Mouse (Mus musculus) midbrain, embryonic 14.5 days (tissue): ENCODE results near the gene 1810062G17Rik. TPM values are rescaled to one million over a fixed set of nuclear protein-coding genes. Genes with fewer than 3 reads are reported as not detected.

Experiments used
- ATAC-seq: fragments of 200-750 bp; cut with Nextera tagmentation; 2 replicates; pipeline ENCODE4 v1.8.0; 2017; ENCODE audit warnings: moderate number of reproducible peaks, moderate library complexity; ENCODE audit not compliant: low FRiP score, low TSS enrichment
- DNase-seq: peaks from one replicate; pipeline ENCODE4 v3.0.0-alpha.2; 2015
- H3K27ac ChIP-seq: fragments of 300-500 bp; sonication (generic); replicated peaks from 2 replicates; pipeline ENCODE4 v1.5.1; 2014; ENCODE audit warnings: mild to moderate bottlenecking, low read depth, low read length, moderate library complexity
- H3K27me3 ChIP-seq: fragments of 300-500 bp; sonication (generic); 2 replicates; pipeline ENCODE4 v1.6.1; 2014; ENCODE audit warnings: low read length, control low read depth, mixed read lengths; ENCODE audit not compliant: control insufficient read depth, insufficient read depth
- H3K36me3 ChIP-seq: fragments of 300-500 bp; sonication (generic); 2 replicates; pipeline ENCODE4 v1.6.1; 2014; ENCODE audit warnings: low read length, control low read depth; ENCODE audit not compliant: control insufficient read depth, insufficient read depth
- H3K4me1 ChIP-seq: fragments of 300-500 bp; sonication (generic); 2 replicates; pipeline ENCODE4 v1.6.1; 2014; ENCODE audit warnings: mild to moderate bottlenecking, antibody characterized with exemption, low read length, control low read depth; ENCODE audit not compliant: control insufficient read depth, insufficient read depth
- H3K4me2 ChIP-seq: fragments of 300-500 bp; sonication (generic); 2 replicates; pipeline ENCODE4 v1.6.1; 2014; ENCODE audit warnings: mild to moderate bottlenecking, low read length, moderate library complexity
- H3K4me3 ChIP-seq: fragments of 300-500 bp; sonication (generic); replicated peaks from 2 replicates; pipeline ENCODE4 v1.5.1; 2014; ENCODE audit warnings: low read depth, low read length
- H3K9ac ChIP-seq: fragments of 300-500 bp; sonication (generic); replicated peaks from 2 replicates; pipeline ENCODE4 v1.6.1; 2014; ENCODE audit warnings: mild to moderate bottlenecking, low read length, moderate library complexity
- H3K9me3 ChIP-seq: fragments of 300-500 bp; sonication (generic); 2 replicates; pipeline ENCODE4 v1.6.1; 2016; ENCODE audit warnings: low read length, control low read depth, mixed read lengths; ENCODE audit not compliant: control insufficient read depth
- WGBS: fragments of 180-500 bp; shearing (Covaris S2); extraction: QIAGEN DNeasy Blood & Tissue Kit; methylation state at CpG from one replicate; pipeline ENCODE4 v1.1.7; 2014; 5-methylcytosine and 5-hydroxymethylcytosine counted together
- polyA plus RNA-seq: library from polyadenylated mRNA; unstranded; fragments of >200 nt; fragmentation: Nextera tagmentation; extraction: Ambion mirVana; gene quantifications from 2 replicates; pipeline ENCODE4 v1.2.1, GENCODE M21; 2014

Gene 1810062G17Rik
- polyA plus RNA-seq, 1 experiment from 2014 or later, result 0.24 TPM

DNA sequence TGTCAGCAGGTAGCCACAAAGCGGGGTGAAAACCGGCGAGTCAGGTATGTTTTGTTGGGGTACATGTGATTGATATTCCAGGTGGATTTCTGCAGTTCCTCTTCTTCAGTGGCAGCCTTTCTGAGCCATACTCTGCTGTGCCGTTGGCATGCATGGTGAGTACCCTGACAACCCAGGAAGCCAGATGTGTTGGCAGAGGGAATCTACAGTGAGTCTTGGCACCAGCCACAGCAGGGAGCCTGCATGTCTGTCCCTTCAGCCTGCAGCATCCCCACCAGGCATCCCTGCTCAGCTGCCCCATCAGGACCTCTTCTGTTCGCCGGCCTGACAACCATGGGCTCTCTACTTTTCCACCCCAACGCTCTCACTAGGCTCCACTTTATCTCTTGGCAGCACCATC, 25.8 kb downstream of the 1810062G17Rik start:
- 76% methylated on average over 7 of the region's 7 CpGs for WGBS
- H3K9me3 ChIP-seq, result no peaks in the 10 kb centered on the region
- H3K4me3 ChIP-seq, result no peak overlapping the region
- no peak overlapping the region for H3K4me2 ChIP-seq
- H3K27ac ChIP-seq, result no peak overlapping the region
- no peak for ATAC-seq
- no peaks in the 10 kb centered on the region for H3K27me3 ChIP-seq
- H3K36me3 ChIP-seq, result no peaks in the 10 kb centered on the region
- H3K9ac ChIP-seq, result no peak overlapping the region
- no peaks in the 10 kb centered on the region for H3K4me1 ChIP-seq
- DNase-seq, result no peak

DNA sequence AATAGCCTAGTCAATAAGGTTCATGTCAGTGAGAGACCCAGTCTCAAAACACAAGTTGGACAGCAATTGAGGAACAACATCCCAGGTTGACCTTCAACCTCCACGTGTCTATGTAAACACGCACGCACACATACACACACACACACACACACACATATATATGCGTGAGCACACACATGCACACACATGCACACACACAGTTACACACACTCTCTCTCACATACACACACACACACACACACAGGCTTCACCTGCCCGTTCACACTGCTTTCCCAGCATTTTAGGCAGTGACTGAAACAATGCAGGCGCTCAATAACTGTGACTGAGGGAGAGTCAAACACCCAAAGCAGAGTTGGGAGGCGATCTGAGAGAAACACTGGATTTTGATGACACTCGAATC, 29.6 kb downstream of the 1810062G17Rik start:
- 0 out of 2 replicates have a peak overlapping the region, but pooled peaks have one; percentile 46 for H3K27ac ChIP-seq

DNA sequence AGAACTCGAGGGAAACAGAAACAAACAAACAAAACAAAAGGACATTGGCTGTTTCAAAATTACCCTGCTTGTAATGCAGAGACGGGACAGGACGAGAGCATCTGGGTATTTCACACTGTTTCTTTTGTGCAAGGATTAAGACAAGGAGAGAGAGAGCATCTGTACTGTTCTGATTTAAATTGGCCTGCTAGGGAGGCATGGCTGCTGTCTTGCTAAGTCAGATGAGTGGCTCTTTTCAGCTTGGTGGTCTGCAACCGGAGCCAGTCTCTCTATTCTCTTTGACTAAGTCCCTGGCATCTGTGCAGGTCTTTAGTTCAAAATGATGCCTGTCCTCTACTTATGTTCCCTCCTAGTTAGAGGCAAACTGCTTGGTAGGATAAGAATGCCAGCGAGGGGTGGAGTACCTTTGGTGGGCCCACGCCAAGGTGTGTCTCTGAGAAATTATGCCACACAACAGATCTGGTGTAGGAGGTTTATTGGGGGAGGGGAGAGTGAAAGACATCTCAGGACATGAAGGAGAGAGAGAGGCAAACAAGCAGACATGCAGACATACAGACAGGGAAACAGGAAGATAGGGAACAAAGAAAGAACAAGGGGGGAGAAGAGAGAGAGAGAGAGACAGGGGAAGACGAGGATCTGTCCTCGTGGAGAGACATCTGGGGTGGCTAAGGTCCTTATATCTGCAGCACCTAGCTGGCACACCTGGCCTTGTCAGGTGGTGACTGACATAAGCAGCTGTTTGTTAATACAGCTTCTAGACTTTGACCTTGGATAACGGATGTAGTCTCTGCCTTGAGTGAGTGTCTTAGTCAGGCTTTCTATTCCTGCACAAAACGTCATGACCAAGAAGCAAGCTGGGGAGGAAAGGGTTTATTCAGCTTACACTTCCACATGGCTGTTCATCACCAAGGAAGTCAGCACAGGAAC, 30.3 kb downstream of the 1810062G17Rik start:
- peak; percentile 37 for DNase-seq
- H3K9me3 ChIP-seq, result no peaks in the 10 kb centered on the region
- H3K4me3 ChIP-seq, result no peak overlapping the region
- H3K27ac ChIP-seq, result 0 out of 2 replicates have a peak overlapping the region, but pooled peaks have one; percentile 46
- H3K4me2 ChIP-seq, result no peak overlapping the region
- no peaks in the 10 kb centered on the region for H3K27me3 ChIP-seq
- no peak; the same call in 1 of the 2 replicates for ATAC-seq
- no peak overlapping the region for H3K9ac ChIP-seq
- H3K4me1 ChIP-seq, result no peaks in the 10 kb centered on the region
- 46% methylated on average over 10 of the region's 10 CpGs for WGBS
- no peaks in the 10 kb centered on the region for H3K36me3 ChIP-seq

More for the DNA sequence above, 29.6 kb downstream of the 1810062G17Rik start:
- Histone ChIP-seq H3K4me2 (no peak overlapping the region), H3K27me3 (no peaks in the 10 kb centered on the region), H3K4me3 (no peak overlapping the region), H3K4me1 (no peaks in the 10 kb centered on the region), H3K9me3 (no peaks in the 10 kb centered on the region), H3K36me3 (no peaks in the 10 kb centered on the region), H3K9ac (no peak overlapping the region)
- WGBS, result 71% methylated on average over 8 of the region's 8 CpGs
- DNase-seq (no peak), ATAC-seq (peak; percentile 43; the same call in 1 of the 2 replicates)

DNA sequence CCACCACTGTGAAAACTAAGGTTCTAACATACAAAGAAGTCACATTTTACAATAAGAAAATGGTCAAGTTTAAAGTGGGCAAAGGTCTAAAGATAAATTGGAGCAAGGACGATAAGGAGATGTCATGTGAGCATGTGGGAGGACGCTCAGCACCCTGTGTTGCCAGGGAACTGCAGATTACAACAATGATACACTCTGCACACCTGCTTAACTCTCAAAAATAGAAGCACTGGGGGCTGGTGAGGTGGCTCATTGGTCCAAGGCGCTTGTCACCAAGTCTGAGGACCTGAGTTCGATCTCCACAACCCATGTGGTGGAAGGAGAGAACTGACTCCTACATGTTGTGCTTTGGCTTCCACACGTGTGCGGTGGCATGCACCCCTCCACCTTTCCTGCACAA, 35.8 kb downstream of the 1810062G17Rik start:
- no peak for DNase-seq
- H3K4me2 ChIP-seq, result no peak overlapping the region
- no peak overlapping the region for H3K4me3 ChIP-seq
- no peaks in the 10 kb centered on the region for H3K9me3 ChIP-seq
- no peaks in the 10 kb centered on the region for H3K36me3 ChIP-seq
- no peak overlapping the region for H3K27ac ChIP-seq
- 89% methylated on average over 6 of the region's 6 CpGs for WGBS
- H3K27me3 ChIP-seq, result no peaks in the 10 kb centered on the region
- no peaks in the 10 kb centered on the region for H3K4me1 ChIP-seq
- no peak for ATAC-seq
- H3K9ac ChIP-seq, result no peak overlapping the region

DNA sequence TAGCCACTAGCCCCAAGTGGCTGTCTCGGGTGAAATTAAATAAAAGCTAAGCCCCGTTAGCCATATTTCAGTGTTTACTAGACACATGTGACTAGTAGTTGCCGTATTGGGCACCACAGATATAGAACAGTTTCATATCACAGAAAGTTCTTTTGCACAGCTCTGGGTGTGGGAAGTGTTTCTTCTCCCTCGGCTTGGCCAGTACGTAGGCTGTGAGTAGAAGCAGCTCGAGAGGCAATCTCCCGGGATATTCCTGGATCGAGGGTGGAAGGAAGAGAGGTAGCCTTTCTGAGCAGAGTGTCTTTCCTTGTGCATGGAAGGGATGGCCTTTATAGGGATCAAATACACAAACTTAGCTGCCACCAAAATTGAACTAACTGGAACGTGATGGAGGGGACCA, 40.5 kb downstream of the 1810062G17Rik start:
- H3K4me3 ChIP-seq, result no peak overlapping the region
- DNase-seq (no peak), ATAC-seq (no peak)
- H3K36me3 ChIP-seq, result no peaks in the 10 kb centered on the region
- H3K4me1 ChIP-seq, result peaks cover 3% of the 10 kb centered on the region; the same call in 1 of the 2 replicates
- peaks cover 6% of the 10 kb centered on the region; the same call in 1 of the 2 replicates for H3K27me3 ChIP-seq
- H3K9ac ChIP-seq, result no peak overlapping the region
- H3K9me3 ChIP-seq, result no peaks in the 10 kb centered on the region
- 93% methylated on average over 9 of the region's 9 CpGs for WGBS
- H3K4me2 ChIP-seq, result no peak overlapping the region
- no peak overlapping the region for H3K27ac ChIP-seq

DNA sequence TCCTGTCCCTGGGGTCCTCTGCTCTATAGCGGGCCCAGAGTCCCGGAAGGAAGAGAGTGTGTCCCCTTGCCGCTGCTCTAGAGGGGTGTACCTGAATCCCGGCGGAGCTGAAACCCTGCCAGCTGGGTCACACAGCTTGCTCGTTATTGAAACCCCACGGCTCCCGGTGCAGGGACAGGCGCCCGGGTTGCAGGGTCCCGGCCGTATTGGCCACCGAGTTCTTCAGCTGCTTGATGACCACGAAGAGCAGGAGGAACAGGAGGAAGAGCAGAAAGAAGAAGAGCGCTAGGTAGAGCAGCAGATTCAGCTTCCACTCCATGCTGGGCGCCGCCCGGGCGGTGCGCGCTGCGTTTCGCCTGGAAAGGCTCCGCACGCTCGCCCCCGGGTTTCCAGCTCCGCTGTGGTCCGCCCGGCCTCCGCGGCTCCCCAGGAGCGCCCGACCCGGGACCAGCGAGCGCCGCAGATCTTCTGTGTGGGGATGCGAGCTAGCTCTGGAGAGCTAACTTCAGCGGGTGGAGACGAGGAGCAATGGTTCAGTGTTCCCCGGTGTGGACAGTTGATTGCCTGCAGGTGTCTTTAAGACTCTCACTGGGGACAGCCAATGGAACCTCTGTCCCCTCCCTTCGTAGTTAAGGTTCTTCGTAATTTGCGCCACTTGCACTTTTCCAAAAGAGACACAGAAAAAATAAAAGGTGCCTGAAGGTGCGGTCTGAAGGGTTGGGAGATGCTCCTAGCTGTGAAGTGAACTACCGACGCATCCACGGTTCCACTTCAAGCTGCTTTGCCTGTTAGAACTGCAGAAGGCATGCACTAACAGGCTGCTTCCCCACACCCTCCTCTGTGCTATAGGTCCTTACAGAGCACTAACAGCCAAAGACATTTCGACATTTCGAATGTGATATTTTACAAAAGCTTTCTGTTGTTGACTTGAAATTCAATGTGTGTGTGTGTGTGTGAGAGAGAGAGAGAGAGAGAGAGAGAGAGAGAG, 45.6 kb downstream of the 1810062G17Rik start, which contains the start of gene Gm11549:
Gene Gm11549 (minus strand): TSS at position 741 of the 988 bp plus-strand sequence.
- Histone ChIP-seq H3K9me3 (no peaks in the 10 kb centered on the region), H3K4me2 (peak within 1 kb of the TSS; percentile 99), H3K36me3 (no peaks in the 10 kb centered on the region), H3K4me3 (peak within 1 kb of the TSS; percentile 56), H3K4me1 (peaks cover 3% of the 10 kb centered on the region; the same call in 1 of the 2 replicates), H3K27me3 (peaks cover 15% of the 10 kb centered on the region; the same call in 1 of the 2 replicates), H3K27ac (no peak within 1 kb of the TSS), H3K9ac (peak within 1 kb of the TSS; percentile 63)
- under 1% methylated on average over 50 of the region's 51 CpGs for WGBS
- ATAC-seq (peak; percentile 70), DNase-seq (peak; percentile 76)

DNA sequence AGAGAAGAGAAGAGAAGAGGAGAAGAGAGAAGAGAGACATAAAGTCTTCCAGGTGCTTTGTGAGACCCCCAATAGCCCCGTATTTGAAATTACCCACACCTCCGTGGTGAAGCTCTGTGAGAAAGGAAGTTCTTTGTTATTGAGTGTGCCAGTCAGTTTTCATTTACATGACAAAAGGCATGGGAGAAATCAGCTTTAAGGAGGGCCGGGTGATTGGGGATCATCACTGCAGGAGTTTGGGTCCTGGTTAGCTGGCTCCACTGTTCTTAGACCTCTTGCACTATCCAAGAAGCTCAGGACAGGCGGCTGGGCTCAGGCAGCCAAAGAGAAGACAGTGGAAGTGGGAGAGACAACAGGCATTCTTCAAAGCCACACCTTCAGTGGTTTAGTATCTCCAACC, 46.4 kb downstream of the 1810062G17Rik start:
- DNase-seq, result no peak

DNA sequence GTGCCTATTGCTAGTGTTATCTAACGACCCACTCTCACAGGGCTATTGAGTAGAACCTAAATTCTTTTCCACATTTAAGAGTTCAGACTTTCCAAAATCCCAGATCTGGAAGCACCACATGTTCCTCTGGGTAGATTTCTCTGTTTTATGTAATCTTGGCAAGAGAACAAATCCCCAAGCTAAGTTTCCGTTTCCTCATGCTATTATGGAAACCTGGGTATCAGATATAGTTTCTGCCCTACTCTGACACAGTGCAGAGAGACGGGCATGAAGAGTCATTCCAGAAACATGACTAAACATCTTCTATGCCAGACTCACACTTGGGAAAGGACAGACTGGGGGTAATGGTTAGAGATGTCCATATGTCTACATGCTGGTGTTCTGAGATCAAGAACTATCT, 48.7 kb downstream of the 1810062G17Rik start:
- ATAC-seq, result no peak
- Histone ChIP-seq H3K27me3 (peaks cover 15% of the 10 kb centered on the region; the same call in 1 of the 2 replicates), H3K27ac (no peak overlapping the region), H3K4me2 (no peak overlapping the region), H3K4me1 (peaks cover 3% of the 10 kb centered on the region; the same call in 1 of the 2 replicates), H3K9ac (no peak overlapping the region), H3K36me3 (no peaks in the 10 kb centered on the region), H3K4me3 (no peak overlapping the region), H3K9me3 (no peaks in the 10 kb centered on the region)
- DNase-seq, result no peak
- 91% methylated on average over 3 of the region's 3 CpGs for WGBS

More for the DNA sequence above, 46.4 kb downstream of the 1810062G17Rik start:
- WGBS, result 3% methylated on average over 4 of the region's 4 CpGs
- no peaks in the 10 kb centered on the region for H3K36me3 ChIP-seq
- H3K4me1 ChIP-seq, result peaks cover 3% of the 10 kb centered on the region; the same call in 1 of the 2 replicates
- ATAC-seq, result no peak
- H3K27me3 ChIP-seq, result peaks cover 15% of the 10 kb centered on the region; the same call in 1 of the 2 replicates
- no peak overlapping the region for H3K9ac ChIP-seq
- H3K4me3 ChIP-seq, result no peak overlapping the region
- no peaks in the 10 kb centered on the region for H3K9me3 ChIP-seq
- H3K27ac ChIP-seq, result no peak overlapping the region
- peak overlapping the region; percentile 99; the same call in 1 of the 2 replicates for H3K4me2 ChIP-seq
